8 mouse cellular contexts compared by ENCODE assay signal in the genomic region with DNA sequence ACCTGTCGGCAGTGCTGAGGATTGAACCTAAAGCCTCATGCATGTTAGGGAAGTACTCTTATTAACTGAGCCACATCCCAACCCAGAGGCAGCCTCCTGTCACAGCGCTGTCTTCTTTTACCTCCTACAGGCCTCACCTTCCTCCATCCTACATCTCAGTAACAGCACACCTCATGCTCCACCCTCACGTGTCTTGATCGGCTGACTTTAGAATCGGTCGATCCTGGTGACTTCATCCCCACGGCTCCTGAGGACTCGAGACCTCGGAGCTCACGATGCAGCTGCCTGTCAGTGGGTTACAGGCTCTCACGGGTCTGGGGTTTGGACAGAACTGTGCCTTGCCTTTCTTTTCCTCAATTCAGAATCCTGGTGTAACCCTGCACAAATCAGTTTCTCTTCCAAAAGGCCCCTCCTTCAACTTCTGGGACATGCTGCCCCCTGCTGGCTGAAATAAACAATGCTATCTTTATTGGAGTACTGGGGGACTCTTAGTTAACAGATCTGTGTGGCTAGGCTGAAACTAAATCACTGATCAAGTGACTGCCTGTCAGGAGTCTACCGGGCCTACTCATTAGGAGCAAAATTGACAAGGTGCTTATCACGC. TPM values are rescaled to one million over a fixed set of nuclear protein-coding genes. Genes with fewer than 3 reads are reported as not detected.
DNase-seq lines count a peak whose midpoint lies in the region; ATAC-seq lines count a peak whose summit lies in the region.

No protein-coding gene starts in this region.

- no peaks in the 10 kb centered on the region for H3K9me3 ChIP-seq in embryonic facial prominence, embryonic 10.5 days
- H3K9me3 ChIP-seq in kidney, embryonic 15.5 days (replicated peaks), result no peaks in the 10 kb centered on the region
- H3K9me3 ChIP-seq in limb, embryonic 15.5 days, result no peaks in the 10 kb centered on the region
- H3K9me3 ChIP-seq in stomach, embryonic 14.5 days (ENCODE audit: control insufficient read depth, low read depth, low read length), result no peaks in the 10 kb centered on the region

- no peaks in the 10 kb centered on the region for H3K36me3 ChIP-seq in embryonic facial prominence, embryonic 10.5 days (replicated peaks)
- H3K36me3 ChIP-seq in kidney, embryonic 15.5 days, result no peaks in the 10 kb centered on the region
- no peaks in the 10 kb centered on the region for H3K36me3 ChIP-seq in limb, embryonic 15.5 days
- no peaks in the 10 kb centered on the region for H3K36me3 ChIP-seq in stomach, embryonic 14.5 days (ENCODE audit: control insufficient read depth, insufficient read depth, low read length)

- peak; percentile 66 for ATAC-seq in kidney, embryonic 15.5 days (replicated peaks; ENCODE audit: low FRiP score)
- no peak for ATAC-seq in limb, embryonic 15.5 days (ENCODE audit: insufficient number of reproducible peaks, low FRiP score, low TSS enrichment, low read depth)
- ATAC-seq in stomach, embryonic 14.5 days (ENCODE audit: insufficient number of reproducible peaks, insufficient read depth, low FRiP score, low read depth), result peak; percentile 29; the same call in 1 of the 2 replicates

- H3K4me1 ChIP-seq in embryonic facial prominence, embryonic 10.5 days, result peaks cover 12% of the 10 kb centered on the region
- H3K4me1 ChIP-seq in kidney, embryonic 15.5 days, result peaks cover 20% of the 10 kb centered on the region
- H3K4me1 ChIP-seq in limb, embryonic 15.5 days, result 0 out of 2 replicates have a peak, but pooled peaks cover 8% of the 10 kb centered on the region
- H3K4me1 ChIP-seq in stomach, embryonic 14.5 days (ENCODE audit: control insufficient read depth, insufficient read depth, low read length), result no peaks in the 10 kb centered on the region

- no peak overlapping the region for H3K9ac ChIP-seq in kidney, embryonic 15.5 days
- 0 out of 2 replicates have a peak overlapping the region, but pooled peaks have one; percentile 14 for H3K9ac ChIP-seq in limb, embryonic 15.5 days
- H3K9ac ChIP-seq in stomach, embryonic 14.5 days (replicated peaks; ENCODE audit: low read depth, low read length), result no peak overlapping the region

- H3K27ac ChIP-seq in embryonic facial prominence, embryonic 10.5 days (replicated peaks), result no peak overlapping the region
- H3K27ac ChIP-seq in kidney, embryonic 15.5 days, result no peak overlapping the region
- no peak overlapping the region for H3K27ac ChIP-seq in limb, embryonic 15.5 days
- no peak overlapping the region for H3K27ac ChIP-seq in stomach, embryonic 14.5 days (ENCODE audit: low read length)

- peak; percentile 82 to 84 for DNase-seq in B cell, adult 2 months
- peak; percentile 62 for DNase-seq in adrenal gland, postnatal 25 days
- peak; percentile 77 for DNase-seq in embryonic facial prominence, embryonic 10.5 days (ENCODE audit: low spot score)
- peak; percentile 58 to 70 for DNase-seq in heart, adult 9 months (ENCODE audit: low spot score in 2 of 2)
- DNase-seq in natural killer cell, adult 2 months (ENCODE audit: low spot score in 2 of 2), result peak; percentile 49 to 61

- 57% methylated on average over 13 of the region's 13 CpGs for WGBS in embryonic facial prominence, embryonic 10.5 days
- 51% methylated on average over 13 of the region's 13 CpGs for WGBS in kidney, embryonic 15.5 days
- 48% methylated on average over 13 of the region's 13 CpGs for WGBS in limb, embryonic 15.5 days
- WGBS in stomach, embryonic 14.5 days, result 49% methylated on average over 13 of the region's 13 CpGs

- no peaks in the 10 kb centered on the region for H3K27me3 ChIP-seq in embryonic facial prominence, embryonic 10.5 days (replicated peaks; ENCODE audit: low read depth, poor library complexity, severe bottlenecking)
- no peaks in the 10 kb centered on the region for H3K27me3 ChIP-seq in kidney, embryonic 15.5 days
- no peaks in the 10 kb centered on the region for H3K27me3 ChIP-seq in limb, embryonic 15.5 days
- no peaks in the 10 kb centered on the region for H3K27me3 ChIP-seq in stomach, embryonic 14.5 days (ENCODE audit: control insufficient read depth, insufficient read depth, low read length)

- peak overlapping the region; percentile 25; the same call in 1 of the 2 replicates for H3K4me2 ChIP-seq in kidney, embryonic 15.5 days
- no peak overlapping the region for H3K4me2 ChIP-seq in limb, embryonic 15.5 days
- no peak overlapping the region for H3K4me2 ChIP-seq in stomach, embryonic 14.5 days (replicated peaks; ENCODE audit: low read depth, low read length)

- no peak overlapping the region for H3K4me3 ChIP-seq in embryonic facial prominence, embryonic 10.5 days
- no peak overlapping the region for H3K4me3 ChIP-seq in kidney, embryonic 15.5 days (replicated peaks)
- H3K4me3 ChIP-seq in limb, embryonic 15.5 days, result no peak overlapping the region
- no peak overlapping the region for H3K4me3 ChIP-seq in stomach, embryonic 14.5 days (ENCODE audit: low read depth, low read length)

RNA-seq across cellular contexts. Expression of gene Cdadc1, which starts 41.7 kb away (rescaled TPM):
- total RNA-seq in adrenal gland, postnatal 25 days (2021), result 64.0 and 73.2 TPM in 2 replicates
- 24.7 and 28.9 TPM in 2 replicates for polyA plus RNA-seq in embryonic facial prominence, embryonic 10.5 days (2016; fragmentation: Nextera tagmentation; extraction: Ambion mirVana)
- polyA plus RNA-seq in kidney, embryonic 15.5 days (2015; fragmentation: Nextera tagmentation; extraction: Ambion mirVana), result 33.9 and 36.0 TPM in 2 replicates
- 33.6 and 34.3 TPM in 2 replicates for polyA plus RNA-seq in limb, embryonic 15.5 days (2015; fragmentation: Nextera tagmentation; extraction: Ambion mirVana)
- polyA plus RNA-seq in stomach, embryonic 14.5 days (2014; fragmentation: Nextera tagmentation; extraction: Ambion mirVana), result 41.7 and 42.7 TPM in 2 replicates
